Mouse (Mus musculus) embryonic facial prominence, embryonic 10.5 days (tissue): ENCODE data around the gene Gpd2. TPM values are rescaled to one million over a fixed set of nuclear protein-coding genes. Genes with fewer than 3 reads are reported as not detected.

ENCODE experiments used
- DNase-seq: peaks from one replicate; pipeline ENCODE4 v3.0.0-alpha.2; 2017; ENCODE audit warnings: low spot score
- H3K27ac ChIP-seq: fragments of 300-500 bp; sonication (generic); replicated peaks from 2 replicates; pipeline ENCODE4 v1.5.1; 2016; ENCODE audit warnings: mild to moderate bottlenecking
- H3K27me3 ChIP-seq: fragments of 300-500 bp; sonication (generic); replicated peaks from 2 replicates; pipeline ENCODE4 v1.6.1; 2016; ENCODE audit warnings: low read depth, mild to moderate bottlenecking; ENCODE audit not compliant: poor library complexity, severe bottlenecking
- H3K36me3 ChIP-seq: fragments of 300-500 bp; sonication (generic); replicated peaks from 2 replicates; pipeline ENCODE4 v1.6.1; 2016; ENCODE audit warnings: mild to moderate bottlenecking, moderate library complexity
- H3K4me1 ChIP-seq: fragments of 300-500 bp; sonication (generic); 2 replicates; pipeline ENCODE4 v1.6.1; 2016
- H3K4me3 ChIP-seq: fragments of 300-500 bp; sonication (generic); 2 replicates; pipeline ENCODE4 v1.5.1; 2016; ENCODE audit warnings: mild to moderate bottlenecking, moderate library complexity
- H3K9me3 ChIP-seq: fragments of 300-500 bp; sonication (generic); 2 replicates; pipeline ENCODE4 v1.6.1; 2016; ENCODE audit warnings: mild to moderate bottlenecking
- whole genome bisulfite sequencing: fragments of 180-500 bp; shearing (Covaris S2); methylation state at CpG from one replicate; pipeline ENCODE4 v1.1.7; 2016; 5-methylcytosine and 5-hydroxymethylcytosine counted together
- polyA plus RNA-seq: library from polyadenylated mRNA; unstranded; fragments of >200 nt; fragmentation: Nextera tagmentation; extraction: Ambion mirVana; gene quantifications from 2 replicates; pipeline ENCODE4 v1.2.1, GENCODE M21; 2016

Gene Gpd2
- polyA plus RNA-seq, 1 experiment from 2014 or later: 20.4 TPM

DNA sequence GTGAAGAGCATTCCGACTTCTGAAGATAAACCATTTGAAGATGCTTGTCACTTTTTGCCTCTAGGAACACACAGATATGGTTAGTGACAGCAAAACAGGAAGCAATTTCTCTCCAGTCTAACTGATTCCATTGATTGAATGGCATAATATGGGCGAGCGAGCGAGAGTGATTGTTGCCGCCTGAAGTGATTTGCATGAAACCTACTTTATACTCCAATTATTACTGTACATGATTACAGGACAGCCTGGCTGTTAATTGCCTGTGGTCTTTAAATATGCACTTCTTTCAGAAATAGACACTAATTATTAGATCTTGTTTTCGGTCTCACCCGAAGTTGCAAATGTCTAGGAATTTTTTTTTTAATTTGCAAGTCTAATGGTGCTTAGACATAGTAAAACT, 46.4 kb downstream of the Gpd2 start:
- H3K9me3 ChIP-seq: no peaks in the 10 kb centered on the region
- WGBS: 94% methylated on average over 7 of the region's 7 CpGs
- no peak for DNase-seq
- H3K4me1 ChIP-seq: peaks cover 5% of the 10 kb centered on the region; the same call in 1 of the 2 replicates
- no peak overlapping the region for H3K27ac ChIP-seq
- H3K27me3 ChIP-seq: no peaks in the 10 kb centered on the region
- H3K4me3 ChIP-seq: no peak overlapping the region
- peaks cover 5% of the 10 kb centered on the region for H3K36me3 ChIP-seq

DNA sequence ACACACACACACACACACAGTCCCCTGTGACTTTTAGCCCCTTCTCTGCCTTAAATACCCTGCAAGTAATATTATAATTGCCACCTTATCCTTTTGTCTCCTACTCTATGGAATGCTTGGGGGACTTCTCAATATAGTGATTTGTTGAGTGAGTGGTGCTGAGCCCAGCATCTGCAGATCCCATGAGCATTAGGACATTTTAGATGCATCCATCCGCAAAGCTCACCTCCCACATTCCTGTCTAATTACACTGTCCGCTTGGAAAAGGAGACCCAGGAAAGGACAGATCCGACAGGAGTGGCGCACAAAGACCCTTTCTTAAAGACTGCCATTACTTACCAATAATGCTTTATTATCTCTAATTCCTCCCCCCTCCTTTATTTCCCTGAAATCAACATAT, 47.8 kb downstream of the Gpd2 start:
- no peaks in the 10 kb centered on the region for H3K27me3 ChIP-seq
- no peak overlapping the region for H3K4me3 ChIP-seq
- no peaks in the 10 kb centered on the region for H3K9me3 ChIP-seq
- 54% methylated on average over 4 of the region's 4 CpGs for WGBS
- peaks cover 5% of the 10 kb centered on the region; the same call in 1 of the 2 replicates for H3K4me1 ChIP-seq
- peaks cover 5% of the 10 kb centered on the region for H3K36me3 ChIP-seq
- H3K27ac ChIP-seq: no peak overlapping the region
- no peak for DNase-seq

DNA sequence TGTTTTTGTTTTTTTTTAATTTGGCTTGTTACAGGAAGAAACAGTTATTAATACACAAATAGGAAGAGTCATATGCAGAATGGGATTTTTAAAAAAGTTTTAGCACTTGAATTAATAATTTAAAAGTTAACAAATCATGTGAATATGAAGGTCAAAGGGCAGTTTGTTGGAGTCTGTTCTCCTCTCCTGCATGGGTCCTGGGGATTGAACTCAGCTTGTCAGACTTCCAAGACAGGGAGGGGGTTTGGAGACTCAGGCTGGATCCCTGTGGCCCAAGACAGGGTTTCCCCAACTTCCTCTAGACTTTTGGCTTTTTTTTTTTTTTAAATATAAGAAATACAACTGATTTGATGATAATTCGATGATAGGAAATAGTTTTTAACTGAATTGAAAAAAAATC, 50.6 kb downstream of the Gpd2 start:
- H3K36me3 ChIP-seq: peaks cover 5% of the 10 kb centered on the region
- no peaks in the 10 kb centered on the region for H3K9me3 ChIP-seq
- H3K27me3 ChIP-seq: no peaks in the 10 kb centered on the region
- H3K4me1 ChIP-seq: peaks cover 5% of the 10 kb centered on the region; the same call in 1 of the 2 replicates
- 97% methylated on average over 1 of the region's 1 CpGs for WGBS
- H3K27ac ChIP-seq: no peak overlapping the region
- DNase-seq: no peak
- no peak overlapping the region for H3K4me3 ChIP-seq

DNA sequence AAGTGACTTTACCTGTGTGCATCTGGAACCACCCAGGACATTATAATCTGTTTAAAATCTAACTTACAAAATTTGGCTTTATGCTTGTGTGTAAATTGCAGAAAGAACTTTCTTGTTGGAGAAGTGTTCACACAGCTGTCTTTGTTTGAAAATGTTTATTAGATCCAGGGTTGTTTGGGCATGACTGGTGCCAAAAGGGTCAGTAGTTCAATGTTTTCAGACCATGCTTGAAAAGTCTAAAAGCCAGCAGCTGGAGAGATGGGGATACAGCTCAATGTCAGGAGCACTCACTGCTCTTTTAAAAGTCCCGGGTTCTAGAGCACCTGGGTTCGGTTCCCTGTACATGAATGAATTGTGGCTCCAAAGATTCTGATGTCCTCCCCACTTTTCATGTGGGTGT, 56.1 kb downstream of the Gpd2 start:
- Histone ChIP-seq H3K9me3 (no peaks in the 10 kb centered on the region), H3K27me3 (no peaks in the 10 kb centered on the region), H3K36me3 (no peaks in the 10 kb centered on the region), H3K4me3 (no peak overlapping the region), H3K27ac (no peak overlapping the region), H3K4me1 (peaks cover 5% of the 10 kb centered on the region; the same call in 1 of the 2 replicates)
- DNase-seq: no peak
- WGBS: 90% methylated on average over 2 of the region's 2 CpGs

DNA sequence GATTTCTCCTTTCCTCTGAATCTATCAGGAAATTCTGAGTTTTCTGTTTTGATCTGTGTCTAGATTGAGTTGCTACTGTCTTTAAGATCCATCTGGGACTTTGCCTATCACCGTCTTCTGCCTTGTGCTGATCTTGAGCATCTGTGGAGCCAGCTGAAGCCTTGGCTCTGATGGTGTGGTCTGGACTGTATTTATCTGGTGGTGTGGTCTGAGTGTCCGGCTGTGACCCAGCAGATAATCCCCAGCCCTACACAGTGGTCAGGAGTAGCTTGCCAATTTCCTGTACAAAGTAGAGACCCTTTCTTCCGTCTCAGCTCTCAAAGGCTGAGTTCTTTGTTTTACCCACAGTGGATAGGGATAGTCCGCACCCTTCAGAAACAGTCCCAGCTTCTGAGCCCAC, 58.6 kb downstream of the Gpd2 start:
- Histone ChIP-seq H3K9me3 (no peaks in the 10 kb centered on the region), H3K36me3 (no peaks in the 10 kb centered on the region), H3K27me3 (no peaks in the 10 kb centered on the region), H3K4me1 (peaks cover 5% of the 10 kb centered on the region; the same call in 1 of the 2 replicates), H3K27ac (no peak overlapping the region), H3K4me3 (no peak overlapping the region)
- DNase-seq: no peak
- 75% methylated on average over 4 of the region's 4 CpGs for WGBS

- 97% methylated on average over 4 of the region's 4 CpGs for WGBS
- H3K4me3 ChIP-seq: no peak overlapping the region
- H3K27ac ChIP-seq: no peak overlapping the region
- no peaks in the 10 kb centered on the region for H3K9me3 ChIP-seq
- no peak for DNase-seq
- H3K27me3 ChIP-seq: no peaks in the 10 kb centered on the region
- H3K36me3 ChIP-seq: no peaks in the 10 kb centered on the region
- peaks cover 12% of the 10 kb centered on the region for H3K4me1 ChIP-seq
Observed at GRCm38 (mm10) chr2:57297226-57297625, 59.8 kb downstream of the Gpd2 start.

DNA sequence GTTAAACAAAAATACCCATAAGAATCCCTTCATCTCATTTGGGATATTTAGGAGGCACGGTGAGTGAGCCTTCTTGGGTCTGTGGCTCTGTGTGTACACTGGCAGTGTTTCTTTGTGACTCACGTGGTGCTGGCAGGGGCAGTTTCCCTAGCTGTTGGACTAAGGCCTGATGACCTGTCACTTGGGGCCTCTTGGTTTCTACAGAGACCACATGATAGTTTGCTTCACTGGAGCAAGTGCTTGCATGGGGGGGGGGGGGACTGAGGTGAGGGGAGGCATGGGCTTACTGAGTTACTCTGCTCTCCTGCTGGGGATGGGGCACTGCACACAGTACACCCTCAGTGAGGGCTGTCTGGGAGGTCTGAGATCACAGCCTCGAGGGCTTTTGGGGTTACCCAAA, 64.1 kb downstream of the Gpd2 start:
- Histone ChIP-seq H3K4me3 (no peak overlapping the region), H3K36me3 (peaks cover 3% of the 10 kb centered on the region; the same call in 1 of the 2 replicates), H3K27ac (no peak overlapping the region; the same call in 1 of the 2 replicates), H3K9me3 (no peaks in the 10 kb centered on the region), H3K27me3 (no peaks in the 10 kb centered on the region), H3K4me1 (peaks cover 7% of the 10 kb centered on the region)
- DNase-seq: peak; percentile 23
- WGBS: 41% methylated on average over 3 of the region's 3 CpGs

- Histone ChIP-seq H3K27ac (no peak overlapping the region), H3K4me3 (no peak overlapping the region), H3K9me3 (no peaks in the 10 kb centered on the region), H3K27me3 (no peaks in the 10 kb centered on the region), H3K36me3 (peaks cover 10% of the 10 kb centered on the region; the same call in 1 of the 2 replicates), H3K4me1 (peaks cover 7% of the 10 kb centered on the region)
- WGBS: 92% methylated on average over 4 of the region's 4 CpGs
- DNase-seq: no peak
Observed at GRCm38 (mm10) chr2:57304212-57304611, 66.8 kb downstream of the Gpd2 start.

DNA sequence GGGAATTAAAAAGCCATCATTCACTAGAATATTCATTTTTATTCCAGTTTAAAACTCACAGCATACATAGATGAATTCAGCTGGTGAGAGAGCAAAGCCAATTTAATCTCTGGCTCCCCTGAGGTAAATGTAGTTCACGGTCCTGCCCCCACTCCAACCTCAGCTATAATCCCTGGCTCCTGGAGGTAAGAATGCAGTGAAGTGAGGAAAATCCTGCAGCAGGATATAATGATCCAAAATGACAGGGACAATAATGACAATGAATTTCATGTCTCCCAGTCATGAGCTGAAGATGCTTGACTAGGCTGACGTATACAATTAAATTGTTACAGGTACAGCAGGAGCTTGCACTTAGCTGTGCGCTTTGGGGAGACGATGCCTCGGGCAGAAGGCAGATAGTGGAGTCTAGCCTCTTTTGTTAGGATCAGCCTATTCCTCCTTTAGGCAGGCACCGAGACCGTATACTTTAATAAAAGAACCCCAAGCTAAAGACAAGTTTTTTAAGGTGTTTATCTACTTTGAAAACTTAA, 74.9 kb downstream of the Gpd2 start:
- no peaks in the 10 kb centered on the region for H3K9me3 ChIP-seq
- no peak overlapping the region for H3K27ac ChIP-seq
- H3K27me3 ChIP-seq: no peaks in the 10 kb centered on the region
- WGBS: 67% methylated on average over 7 of the region's 7 CpGs
- H3K4me3 ChIP-seq: no peak overlapping the region
- no peaks in the 10 kb centered on the region for H3K4me1 ChIP-seq
- no peaks in the 10 kb centered on the region for H3K36me3 ChIP-seq
- DNase-seq: no peak

DNA sequence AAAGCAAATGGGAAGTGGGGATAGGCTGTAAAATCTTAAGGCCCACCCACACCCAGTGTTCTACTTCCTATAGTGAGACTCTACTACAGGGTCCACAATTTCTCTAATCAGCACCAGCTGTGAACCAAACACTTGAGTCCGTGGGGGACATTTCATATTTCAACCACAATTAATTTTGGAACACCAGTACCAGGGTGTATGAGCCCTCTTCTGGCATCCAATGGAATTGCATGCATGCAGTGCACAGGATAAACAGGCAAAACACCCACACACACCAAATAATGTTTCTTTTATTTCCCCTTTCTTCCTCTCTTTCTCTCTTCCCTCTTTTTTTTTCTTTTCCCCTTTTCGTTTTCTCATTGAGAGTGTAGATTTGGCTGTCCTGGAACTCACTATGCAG, 78.6 kb downstream of the Gpd2 start:
- H3K27ac ChIP-seq: no peak overlapping the region
- WGBS: 53% methylated on average over 2 of the region's 2 CpGs

GRCm38 (mm10) chr2:57318336-57318735, 80.9 kb downstream of the Gpd2 start:
- Histone ChIP-seq H3K27me3 (no peaks in the 10 kb centered on the region), H3K4me1 (no peaks in the 10 kb centered on the region), H3K4me3 (no peak overlapping the region), H3K9me3 (no peaks in the 10 kb centered on the region), H3K27ac (no peak overlapping the region), H3K36me3 (no peaks in the 10 kb centered on the region)
- WGBS: 46% methylated on average over 3 of the region's 3 CpGs
- no peak for DNase-seq

More for the DNA sequence above, 78.6 kb downstream of the Gpd2 start:
- H3K4me3 ChIP-seq: no peak overlapping the region
- no peaks in the 10 kb centered on the region for H3K27me3 ChIP-seq
- H3K36me3 ChIP-seq: no peaks in the 10 kb centered on the region
- peak; percentile 30 for DNase-seq
- H3K4me1 ChIP-seq: no peaks in the 10 kb centered on the region
- H3K9me3 ChIP-seq: no peaks in the 10 kb centered on the region

GRCm38 (mm10) chr2:57326091-57326490, 88.7 kb downstream of the Gpd2 start:
- Histone ChIP-seq H3K9me3 (no peaks in the 10 kb centered on the region), H3K4me3 (no peak overlapping the region), H3K27me3 (no peaks in the 10 kb centered on the region), H3K4me1 (no peaks in the 10 kb centered on the region), H3K27ac (no peak overlapping the region), H3K36me3 (no peaks in the 10 kb centered on the region)
- no peak for DNase-seq
- WGBS: 88% methylated on average over 8 of the region's 8 CpGs

- no peak for DNase-seq
- 74% methylated on average over 7 of the region's 7 CpGs for WGBS
- Histone ChIP-seq H3K4me1 (no peaks in the 10 kb centered on the region), H3K27ac (no peak overlapping the region), H3K4me3 (no peak overlapping the region), H3K36me3 (no peaks in the 10 kb centered on the region), H3K9me3 (no peaks in the 10 kb centered on the region), H3K27me3 (no peaks in the 10 kb centered on the region)
Observed at GRCm38 (mm10) chr2:57329327-57329726, 91.9 kb downstream of the Gpd2 start.
